18 mouse cellular contexts compared by ENCODE assay signal in the genomic region with DNA sequence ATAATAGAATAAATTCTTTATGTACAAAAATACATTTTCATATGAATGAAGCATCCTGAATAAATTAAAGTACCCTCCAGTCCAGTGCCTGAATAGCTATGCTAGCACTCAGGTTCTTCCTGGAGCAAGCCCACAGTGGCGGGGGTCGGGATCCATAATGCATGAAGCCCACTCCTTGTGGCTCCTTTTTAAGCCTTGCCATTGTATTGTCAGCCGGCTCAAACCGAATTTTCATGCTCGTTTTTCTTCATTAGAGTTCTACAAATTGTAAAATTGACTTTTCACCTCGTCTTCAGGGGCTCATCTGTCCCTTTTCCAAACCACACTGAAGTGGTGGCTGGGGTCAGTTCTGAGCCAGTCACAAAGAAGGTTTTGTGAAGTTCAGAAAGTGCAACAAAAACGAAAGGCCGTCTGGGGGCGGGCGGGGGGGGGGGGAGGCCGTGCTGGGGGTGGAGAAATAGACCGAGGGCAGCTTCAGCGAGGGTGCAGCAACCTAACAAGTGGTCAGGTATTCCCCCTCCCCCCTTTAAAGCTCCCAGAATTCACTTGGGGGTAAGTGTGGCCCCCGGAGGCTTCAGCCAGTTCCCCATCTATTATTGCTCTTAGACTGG. TPM values are rescaled to one million over a fixed set of nuclear protein-coding genes. Genes with fewer than 3 reads are reported as not detected.
DNase-seq lines count a peak whose midpoint lies in the region; ATAC-seq and TF ChIP-seq lines count a peak whose summit lies in the region.
"Had no signal": no experiment of that assay in that cellular context is flagged by ENCODE, and none has a peak within 500 bp of the region (broad histone marks: within the 10 kb centered on the region; RNA-seq: fewer than 3 reads in every experiment).

No protein-coding gene starts in this region.

- no peaks in the 10 kb centered on the region for H3K9me3 ChIP-seq in hindbrain, embryonic 10.5 days
- no peaks in the 10 kb centered on the region for H3K9me3 ChIP-seq in hindbrain, postnatal 0 days (ENCODE audit: low read length)
- 0 out of 2 replicates have a peak, but pooled peaks cover 5% of the 10 kb centered on the region for H3K9me3 ChIP-seq in embryonic facial prominence, embryonic 14.5 days (ENCODE audit: control insufficient read depth, low read length)
- H3K9me3 ChIP-seq in midbrain, embryonic 15.5 days = no peaks in the 10 kb centered on the region
- H3K9me3 ChIP-seq: liver, embryonic 12.5 days had no signal

- 1% methylated on average over 14 of the region's 14 CpGs for WGBS in hindbrain, embryonic 10.5 days
- under 1% methylated on average over 14 of the region's 14 CpGs for WGBS in hindbrain, postnatal 0 days
- 1% methylated on average over 10 of the region's 14 CpGs for WGBS in embryonic facial prominence, embryonic 14.5 days
- WGBS in midbrain, embryonic 15.5 days = under 1% methylated on average over 14 of the region's 14 CpGs

- peaks cover 100% of the 10 kb centered on the region for H3K27me3 ChIP-seq in hindbrain, embryonic 10.5 days (ENCODE audit: insufficient read depth, poor library complexity, severe bottlenecking)
- peaks cover 91% of the 10 kb centered on the region for H3K27me3 ChIP-seq in hindbrain, postnatal 0 days (ENCODE audit: insufficient read depth, low read length)
- peaks cover 99% of the 10 kb centered on the region for H3K27me3 ChIP-seq in embryonic facial prominence, embryonic 14.5 days (replicated peaks; ENCODE audit: control insufficient read depth, insufficient read depth, low read length)
- H3K27me3 ChIP-seq in midbrain, embryonic 15.5 days (replicated peaks) = peaks cover 94% of the 10 kb centered on the region

- no peaks in the 10 kb centered on the region for H3K36me3 ChIP-seq in hindbrain, embryonic 10.5 days
- H3K36me3 ChIP-seq in hindbrain, postnatal 0 days (ENCODE audit: insufficient read depth, low read length) = no peaks in the 10 kb centered on the region
- H3K36me3 ChIP-seq in embryonic facial prominence, embryonic 14.5 days (ENCODE audit: control insufficient read depth, insufficient read depth, low read length) = no peaks in the 10 kb centered on the region
- no peaks in the 10 kb centered on the region for H3K36me3 ChIP-seq in midbrain, embryonic 15.5 days (replicated peaks)
- H3K36me3 ChIP-seq: G1E; liver, embryonic 12.5 days had no signal

- no peak for TF ChIP-seq CTCF in hindbrain, postnatal 0 days (IDR thresholded peaks at IDR 0.05; ENCODE audit: low read depth)
- no peak for TF ChIP-seq CTCF in brain, embryonic 14.5 days (IDR thresholded peaks at IDR 0.05; ENCODE audit: borderline replicate concordance, extremely low read depth, insufficient read depth, insufficient read length)

- DNase-seq in hindbrain, embryonic 10.5 days (ENCODE audit: low spot score) = peak; percentile 68
- no peak for DNase-seq in hindbrain, postnatal 0 days (ENCODE audit: low spot score)
- DNase-seq in brain, embryonic 14.5 days (ENCODE audit: low read depth) = peak; percentile 53
- no peak for DNase-seq in embryonic facial prominence, embryonic 14.5 days (ENCODE audit: low spot score)
- no peak for DNase-seq in cerebellum, adult 9-10 months
- DNase-seq: adrenal gland, adult 2 months; gastrocnemius, postnatal 14 days; kidney, adult 2 months; lung, postnatal 10 days; right cerebral cortex, postnatal 4 days had no signal

- no peak for ATAC-seq in hindbrain, postnatal 0 days
- ATAC-seq in embryonic facial prominence, embryonic 14.5 days (ENCODE audit: low read depth) = no peak
- ATAC-seq in midbrain, embryonic 15.5 days (replicated peaks) = no peak
- no peak for ATAC-seq in inflammation-experienced regulatory T-cells, adult 6 months
- ATAC-seq: liver, embryonic 12.5 days had no signal

- no peak overlapping the region for H3K9ac ChIP-seq in hindbrain, postnatal 0 days (replicated peaks; ENCODE audit: low read length)
- H3K9ac ChIP-seq in embryonic facial prominence, embryonic 14.5 days (ENCODE audit: low read depth, low read length) = no peak overlapping the region
- no peak overlapping the region for H3K9ac ChIP-seq in midbrain, embryonic 15.5 days
- H3K9ac ChIP-seq: liver, embryonic 12.5 days had no signal

- H3K27ac ChIP-seq in hindbrain, embryonic 10.5 days = peak overlapping the region; percentile 89
- no peak overlapping the region for H3K27ac ChIP-seq in hindbrain, postnatal 0 days
- no peak overlapping the region for H3K27ac ChIP-seq in embryonic facial prominence, embryonic 14.5 days (replicated peaks; ENCODE audit: low read depth, low read length)
- H3K27ac ChIP-seq in midbrain, embryonic 15.5 days = no peak overlapping the region
- H3K27ac ChIP-seq: liver, embryonic 12.5 days had no signal

- H3K4me2 ChIP-seq in hindbrain, postnatal 0 days (ENCODE audit: low read depth, low read length) = no peak overlapping the region
- H3K4me2 ChIP-seq in embryonic facial prominence, embryonic 14.5 days (ENCODE audit: low read depth, low read length) = no peak overlapping the region
- 0 out of 2 replicates have a peak overlapping the region, but pooled peaks have one; percentile 59 for H3K4me2 ChIP-seq in midbrain, embryonic 15.5 days
- H3K4me2 ChIP-seq: liver, embryonic 12.5 days had no signal

- TF ChIP-seq POLR2A in brain, embryonic 14.5 days (IDR thresholded peaks at IDR 0.05; ENCODE audit: borderline replicate concordance, extremely low read depth, insufficient read depth, insufficient read length, poor library complexity, severe bottlenecking) = no peak

- H3K4me3 ChIP-seq in hindbrain, embryonic 10.5 days = peak overlapping the region; percentile 52
- no peak overlapping the region for H3K4me3 ChIP-seq in hindbrain, postnatal 0 days (ENCODE audit: low read length)
- peak overlapping the region; percentile 38 for H3K4me3 ChIP-seq in embryonic facial prominence, embryonic 14.5 days (ENCODE audit: low read depth, low read length)
- H3K4me3 ChIP-seq in midbrain, embryonic 15.5 days = peak overlapping the region; percentile 36; the same call in 1 of the 2 replicates
- H3K4me3 ChIP-seq: liver, embryonic 12.5 days; megakaryocyte, embryonic 14.5 days had no signal

- peaks cover 71% of the 10 kb centered on the region for H3K4me1 ChIP-seq in hindbrain, embryonic 10.5 days (replicated peaks)
- H3K4me1 ChIP-seq in hindbrain, postnatal 0 days (ENCODE audit: insufficient read depth, low read length) = peaks cover 8% of the 10 kb centered on the region; the same call in 1 of the 2 replicates
- H3K4me1 ChIP-seq in embryonic facial prominence, embryonic 14.5 days (ENCODE audit: control insufficient read depth, insufficient read depth, low read length) = 0 out of 2 replicates have a peak, but pooled peaks cover 7% of the 10 kb centered on the region
- H3K4me1 ChIP-seq in midbrain, embryonic 15.5 days = peaks cover 29% of the 10 kb centered on the region

RNA-seq across cellular contexts. Expression of gene Neurog1, which starts 1.3 kb away (rescaled TPM):
- 28.4 and 33.7 TPM in 2 replicates for polyA plus RNA-seq in hindbrain, embryonic 10.5 days (2016; fragmentation: Nextera tagmentation; extraction: Ambion mirVana)
- 0.14 and 0.42 TPM in 2 replicates for total RNA-seq in hindbrain, postnatal 0 days (2014; rRNA removed)
- polyA plus RNA-seq in hindbrain, postnatal 0 days (2015; fragmentation: Nextera tagmentation; extraction: Ambion mirVana) = 0.10 and 0.30 TPM in 2 replicates
- polyA plus RNA-seq in brain, embryonic 14.5 days (2012; rRNA removed) = 10.1 and 17.1 TPM in 2 replicates
- 1.7 and 2.2 TPM in 2 replicates for polyA plus RNA-seq in embryonic facial prominence, embryonic 14.5 days (2014; fragmentation: Nextera tagmentation; extraction: Ambion mirVana)
- 3.9 and 6.1 TPM in 2 replicates for polyA plus RNA-seq in midbrain, embryonic 15.5 days (2015; fragmentation: Nextera tagmentation; extraction: Ambion mirVana)
- not detected for polyA plus RNA-seq in inflammation-experienced regulatory T-cells, adult 6 months (2017; shearing (Covaris generic))
- total RNA-seq: adrenal gland, adult 2 months; gastrocnemius, postnatal 14 days; heart, postnatal 25 days; left cerebral cortex, postnatal 36 days had no signal
- polyA plus RNA-seq: adrenal gland, adult 2 months; C2C12; G1E; kidney, adult 2 months; liver, embryonic 12.5 days had no signal

RNA-seq across cellular contexts. Expression of gene Cxcl14, which starts 45.7 kb away (rescaled TPM):
- polyA plus RNA-seq in hindbrain, embryonic 10.5 days (2016; fragmentation: Nextera tagmentation; extraction: Ambion mirVana) = 6.1 and 12.5 TPM in 2 replicates
- total RNA-seq in hindbrain, postnatal 0 days (2014; rRNA removed) = 17.5 and 20.2 TPM in 2 replicates
- polyA plus RNA-seq in hindbrain, postnatal 0 days (2015; fragmentation: Nextera tagmentation; extraction: Ambion mirVana) = 19.2 and 19.9 TPM in 2 replicates
- polyA plus RNA-seq in brain, embryonic 14.5 days (2012; rRNA removed) = 30.1 and 35.9 TPM in 2 replicates
- 126 and 202 TPM in 2 replicates for polyA plus RNA-seq in embryonic facial prominence, embryonic 14.5 days (2014; fragmentation: Nextera tagmentation; extraction: Ambion mirVana)
- 16.4 and 22.7 TPM in 2 replicates for polyA plus RNA-seq in midbrain, embryonic 15.5 days (2015; fragmentation: Nextera tagmentation; extraction: Ambion mirVana)
- polyA plus RNA-seq in inflammation-experienced regulatory T-cells, adult 6 months (2017; shearing (Covaris generic)) = not detected
- total RNA-seq: G1E had no signal
- polyA plus RNA-seq: G1E had no signal

Comparison
In these comparisons a context has a peak if more than half of its experiments do, and no peak if none do; other contexts are left out.
1. DNase-seq: peak in hindbrain, embryonic 10.5 days (single experiment) and brain, embryonic 14.5 days (single experiment); none in hindbrain, postnatal 0 days (single experiment), embryonic facial prominence, embryonic 14.5 days (single experiment) and cerebellum, adult 9-10 months (single experiment).